Mouse (Mus musculus): ENCODE data around the gene Ubtd1.

GRCm38 (mm10) chr19:41985994-41986393, 4.4 kb downstream of the Ubtd1 start:
- TF ChIP-seq CTCF (IDR thresholded peaks at IDR 0.05; ENCODE audit: extremely low read depth, insufficient read depth, low read length) = no peak
- no peak for TF ChIP-seq POLR2A (IDR thresholded peaks at IDR 0.05; ENCODE audit: extremely low read depth, insufficient read depth, low read length)

Measured in cortical plate, adult 2 months (tissue).